Mouse (Mus musculus) olfactory bulb, adult 2 months (tissue): ENCODE data around the gene 4930415O20Rik.

Source experiments
- CTCF ChIP-seq: fragments of 200-500 bp; IDR thresholded peaks from 2 replicates; pipeline ENCODE4 v1.5.1; 2012; ENCODE audit warnings: low read depth, mild to moderate bottlenecking, low read length, moderate library complexity; ENCODE audit not compliant: insufficient read depth
- POLR2A ChIP-seq: fragments of 200-500 bp; IDR thresholded peaks from 2 replicates; pipeline ENCODE4 v1.6.1; 2012; ENCODE audit warnings: mild to moderate bottlenecking, low read depth, low read length, moderate library complexity; ENCODE audit not compliant: insufficient read depth

DNA sequence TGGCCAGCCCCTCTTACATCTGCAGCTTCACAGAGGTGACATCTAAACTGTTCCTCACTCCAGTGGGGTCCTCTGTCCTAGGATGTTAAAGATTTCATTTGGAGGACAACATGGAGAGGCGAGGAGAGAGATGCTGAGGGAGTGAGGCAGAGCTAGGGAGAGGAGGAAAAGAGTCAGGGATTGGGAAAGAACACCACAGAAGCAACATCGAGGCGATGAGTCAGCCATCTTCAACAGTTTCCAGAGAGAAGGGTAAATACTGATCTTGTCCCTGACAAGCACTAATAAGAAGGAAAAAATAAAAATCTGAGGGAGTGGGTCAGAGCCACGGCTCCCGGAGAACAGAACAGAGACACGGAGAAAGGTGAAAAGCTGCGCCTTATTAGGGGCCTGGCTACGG lies 12.2 kb downstream of the 4930415O20Rik start:
- TF ChIP-seq CTCF = no peak
- no peak for TF ChIP-seq POLR2A
